Mouse (Mus musculus) common myeloid progenitor, adult 5-6 weeks (primary cell): ENCODE results near the gene Aldh3b3. TPM values are rescaled to one million over a fixed set of nuclear protein-coding genes. Genes with fewer than 3 reads are reported as not detected.

Experiments used
- ATAC-seq: replicated peaks from 2 replicates; pipeline ENCODE4 v1.8.0; 2016; ENCODE audit warnings: low read depth, mild to moderate bottlenecking, moderate TSS enrichment, inconsistent platforms; ENCODE audit not compliant: poor library complexity, severe bottlenecking
- total RNA-seq: library from RNA; stranded (forward); fragments of 200-1000, 187-1606 nt; gene quantifications from 2 replicates; pipeline ENCODE4 v1.2.3, GENCODE M21; 2017

Gene Aldh3b3
- 0.41 TPM in 1 of 2 replicates, not detected in the other for total RNA-seq

GRCm38 (mm10) chr19:3958470-3958869 lies at the start of gene Aldh3b3:
Aldh3b3 (plus strand) TSS chr19:3958645.
- ATAC-seq = no peak

- ATAC-seq = no peak
Measured at GRCm38 (mm10) chr19:3910206-3910605, 48.2 kb upstream of the Aldh3b3 start.

GRCm38 (mm10) chr19:3912337-3913204 lies 45.9 kb upstream of the Aldh3b3 start, which contains the start of gene Ndufs8:
Ndufs8 (minus strand) TSS chr19:3912774.
- ATAC-seq = peak; percentile 95

GRCm38 (mm10) chr19:3913692-3914091 lies 44.8 kb upstream of the Aldh3b3 start:
- ATAC-seq = no peak

- ATAC-seq = no peak
Measured at GRCm38 (mm10) chr19:3914535-3914934, 43.9 kb upstream of the Aldh3b3 start.

- ATAC-seq = no peak
Measured at GRCm38 (mm10) chr19:3916727-3917126, 41.7 kb upstream of the Aldh3b3 start.

- no peak for ATAC-seq
Measured at GRCm38 (mm10) chr19:3919928-3920327, 38.5 kb upstream of the Aldh3b3 start.

- peak; percentile 42 for ATAC-seq
Measured at GRCm38 (mm10) chr19:3922661-3923371, 35.6 kb upstream of the Aldh3b3 start.

- peak; percentile 54 for ATAC-seq
Measured at GRCm38 (mm10) chr19:3923586-3923985, 34.9 kb upstream of the Aldh3b3 start.

GRCm38 (mm10) chr19:3924190-3924589 lies 34.3 kb upstream of the Aldh3b3 start:
- ATAC-seq = no peak

- no peak for ATAC-seq
Measured at GRCm38 (mm10) chr19:3924868-3925267, 33.6 kb upstream of the Aldh3b3 start.

GRCm38 (mm10) chr19:3925859-3926258 lies 32.6 kb upstream of the Aldh3b3 start:
- no peak for ATAC-seq

- ATAC-seq = no peak
Measured at GRCm38 (mm10) chr19:3926279-3926678, 32.2 kb upstream of the Aldh3b3 start.

GRCm38 (mm10) chr19:3926685-3927084 lies 31.8 kb upstream of the Aldh3b3 start:
- no peak for ATAC-seq

- no peak for ATAC-seq
Measured at GRCm38 (mm10) chr19:3927989-3928388, 30.5 kb upstream of the Aldh3b3 start.

GRCm38 (mm10) chr19:3928779-3929178 lies 29.7 kb upstream of the Aldh3b3 start:
- ATAC-seq = no peak

- ATAC-seq = peak; percentile 73
Measured at GRCm38 (mm10) chr19:3929211-3929941, 29.1 kb upstream of the Aldh3b3 start, which contains the start of gene Aldh3b1. Aldh3b1 (minus strand) TSS chr19:3929808.

GRCm38 (mm10) chr19:3930262-3931057 lies 28.0 kb upstream of the Aldh3b3 start:
- no peak for ATAC-seq

- peak; percentile 14; the same call in 1 of the 2 replicates for ATAC-seq
Measured at GRCm38 (mm10) chr19:3931716-3932115, 26.7 kb upstream of the Aldh3b3 start.
